Mouse (Mus musculus) mouse embryonic stem cell (cell line): ENCODE data around the gene Zdhhc19.

ENCODE experiments used
- in situ Hi-C, 2 experiments: fragments of 300-500 bp; cut with MboI; formaldehyde crosslinking; loops; 1 replicate in 1 of 2; 3 replicates in 1 of 2; pipeline ENCODE4 v1.14.3; 2019 to 2020; ENCODE audit warnings: low sequenced_read_pairs in 2 of 2, low pct_unique_long_range_greater_than_20kb in 1 of 2, mixed read lengths in 1 of 2; ENCODE audit not compliant: unreplicated experiment in 1 of 2

The Zdhhc19 gene

GRCm38 (mm10) chr16:32535157-32535751 is 39.2 kb downstream of the Zdhhc19 start:
- in situ Hi-C loops, result no loop called here

- in situ Hi-C loops, result no loop called here
Observed at GRCm38 (mm10) chr16:32537867-32538660, 42.0 kb downstream of the Zdhhc19 start.

GRCm38 (mm10) chr16:32538761-32539255 is 42.7 kb downstream of the Zdhhc19 start:
- in situ Hi-C loops, result no loop called here

- in situ Hi-C loops, result no loop called here
Observed at GRCm38 (mm10) chr16:32541338-32542179, 45.5 kb downstream of the Zdhhc19 start.

GRCm38 (mm10) chr16:32543422-32543821 is 47.4 kb downstream of the Zdhhc19 start:
- in situ Hi-C loops, result no loop called here

GRCm38 (mm10) chr16:32547156-32548068 is 51.3 kb downstream of the Zdhhc19 start:
- in situ Hi-C loops, result no loop called here

GRCm38 (mm10) chr16:32550084-32550483 is 54.0 kb downstream of the Zdhhc19 start:
- in situ Hi-C loops, result no loop called here

GRCm38 (mm10) chr16:32550487-32550886 is 54.4 kb downstream of the Zdhhc19 start:
- in situ Hi-C loops, result no loop called here

- in situ Hi-C loops, result no loop called here
Observed at GRCm38 (mm10) chr16:32551346-32551747, 55.3 kb downstream of the Zdhhc19 start.

GRCm38 (mm10) chr16:32555588-32555987 is 59.5 kb downstream of the Zdhhc19 start:
- in situ Hi-C loops, result no loop called here

GRCm38 (mm10) chr16:32559493-32559892 is 63.4 kb downstream of the Zdhhc19 start:
- in situ Hi-C loops, result no loop called here

GRCm38 (mm10) chr16:32563056-32563793 is 67.2 kb downstream of the Zdhhc19 start:
- in situ Hi-C loops, result no loop called here

GRCm38 (mm10) chr16:32567282-32567681 is 71.2 kb downstream of the Zdhhc19 start:
- in situ Hi-C loops, result no loop called here

GRCm38 (mm10) chr16:32568401-32568800 is 72.3 kb downstream of the Zdhhc19 start:
- in situ Hi-C loops, result no loop called here

- in situ Hi-C loops, result no loop called here
Observed at GRCm38 (mm10) chr16:32570042-32570441, 74.0 kb downstream of the Zdhhc19 start.

- in situ Hi-C loops, result no loop called here
Observed at GRCm38 (mm10) chr16:32572528-32572927, 76.5 kb downstream of the Zdhhc19 start.

GRCm38 (mm10) chr16:32586482-32586881 is 90.4 kb downstream of the Zdhhc19 start:
- in situ Hi-C loops, result no loop called here
